Mouse (Mus musculus): ENCODE measurements around the gene Ptn. TPM values are rescaled to one million over a fixed set of nuclear protein-coding genes. Genes with fewer than 3 reads are reported as not detected.

Ptn gene
- total and polyA plus RNA-seq, 3 experiments, result not detected

DNA sequence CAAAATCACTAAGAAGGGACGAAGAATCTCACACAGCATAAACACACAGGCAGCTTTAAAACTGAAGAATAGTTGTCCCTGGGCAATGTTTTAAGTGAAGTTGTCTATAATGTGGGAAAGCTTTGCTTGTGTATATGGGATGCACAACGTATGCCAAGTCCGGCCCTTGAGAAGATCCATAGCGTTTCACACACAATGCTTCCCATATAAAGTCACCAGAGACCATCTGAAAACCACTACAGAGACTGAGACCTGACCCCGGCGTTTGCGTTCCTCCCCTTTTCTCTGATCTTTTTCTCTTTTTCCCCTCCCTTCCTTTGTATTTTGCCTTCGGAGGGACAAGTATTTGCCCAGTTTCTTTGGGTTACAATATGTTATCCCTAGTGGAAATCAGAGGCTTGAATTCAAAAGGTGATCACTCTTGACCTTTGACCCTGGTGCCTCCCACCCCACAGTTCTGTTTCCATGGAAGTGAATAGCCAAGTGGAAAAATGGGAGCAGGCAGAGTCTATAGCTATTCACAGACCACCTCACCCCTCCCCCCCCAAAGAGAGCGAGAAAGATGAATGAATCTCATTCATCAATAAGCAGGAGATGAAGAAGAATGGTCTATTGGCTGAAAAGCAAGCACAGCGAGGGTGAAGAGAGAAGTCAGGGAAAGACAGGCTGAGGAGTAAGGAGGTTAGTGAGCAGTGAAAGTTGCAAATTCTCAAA lies 34.2 kb downstream of the Ptn start:
- Histone ChIP-seq H3K27me3 (replicated peaks) (no peaks in the 10 kb centered on the region), H3K4me2 (ENCODE audit: insufficient read depth, low read depth, poor library complexity, severe bottlenecking) (no peak overlapping the region), H3K36me3 (replicated peaks in 1 of 2; ENCODE audit: control insufficient read depth in 1 of 2, insufficient read depth in 1 of 2, low read length in 1 of 2) (no peaks in the 10 kb centered on the region), H3K4me1 (ENCODE audit: control insufficient read depth in 1 of 2, insufficient read depth in 2 of 2) (peaks cover 0 to 11% of the 10 kb centered on the region in 2 experiments; a peak in 2 of 4 replicates), H3K79me2 (replicated peaks; ENCODE audit: control insufficient read depth, extremely low read depth, insufficient read depth, poor library complexity, severe bottlenecking) (no peaks in the 10 kb centered on the region), H3K27ac (ENCODE audit: insufficient read depth, low read depth) (no peak overlapping the region), H3K9ac (ENCODE audit: insufficient read depth, low read depth) (no peak overlapping the region), H3K4me3 (replicated peaks in 1 of 3; ENCODE audit: low read depth in 2 of 3, low read length in 2 of 3, poor library complexity in 1 of 3) (no peak overlapping the region), H3K9me3 (replicated peaks; ENCODE audit: low read length) (no peaks in the 10 kb centered on the region)
- in situ Hi-C loops (cut with MboI; ENCODE audit: low pct_ligation_motif_present, low pct_unique_long_range_greater_than_20kb, low sequenced_read_pairs) (no loop called here), dilution Hi-C loops (cut with MboI; ENCODE audit: extremely low pct_ligation_motif_present, extremely low pct_unique_long_range_greater_than_20kb, low sequenced_read_pairs) (no loop called here)
- no peak for DNase-seq (ENCODE audit: extremely low read depth)
- TF ChIP-seq SMC3 (IDR thresholded peaks at IDR 0.05; ENCODE audit: low read depth, low read length) (no peak), NRF1 (IDR thresholded peaks at IDR 0.05; ENCODE audit: low read depth, low read length) (no peak), USF1 (IDR thresholded peaks at IDR 0.05; ENCODE audit: low read depth, low read length) (no peak), CHD2 (IDR thresholded peaks at IDR 0.05; ENCODE audit: low read length) (no peak), TCF12 (IDR thresholded peaks at IDR 0.05; ENCODE audit: low read depth, low read length) (no peak), RAD21 (IDR thresholded peaks at IDR 0.05; ENCODE audit: low read depth, low read length) (no peak), ZC3H11A (IDR thresholded peaks at IDR 0.05; ENCODE audit: low read depth, low read length) (no peak), MAZ (IDR thresholded peaks at IDR 0.05; ENCODE audit: low read depth, low read length) (no peak), MYC (IDR thresholded peaks at IDR 0.05; ENCODE audit: low read depth, low read length) (no peak), JUND (conservative IDR thresholded peaks at IDR 0.05; ENCODE audit: low read depth, low read length) (no peak), POLR2AphosphoS2 (IDR thresholded peaks at IDR 0.05; ENCODE audit: low read depth, low read length) (no peak), GABPA (IDR thresholded peaks at IDR 0.05; ENCODE audit: insufficient replicate concordance, low read depth, low read length) (no peak)

DNA sequence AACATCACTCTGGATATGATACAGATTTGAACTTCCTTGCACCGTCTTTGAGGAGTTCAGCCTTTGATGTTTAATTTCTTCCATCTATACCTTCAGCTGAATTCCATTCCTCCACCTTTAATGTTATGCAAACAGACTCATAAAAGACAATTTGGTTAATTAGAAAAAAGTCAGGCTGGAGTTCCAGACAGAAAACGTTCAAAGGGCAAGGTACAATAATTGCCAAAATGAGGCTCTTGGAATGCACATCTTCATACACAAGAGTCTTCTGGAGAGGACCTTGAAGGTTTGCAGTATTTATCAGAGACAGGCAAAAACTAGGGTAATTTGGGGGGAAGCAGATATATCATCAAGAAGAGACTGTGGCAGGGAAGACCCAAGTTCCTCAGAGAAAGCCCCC lies 37.5 kb downstream of the Ptn start:
- Histone ChIP-seq H3K9ac (ENCODE audit: insufficient read depth, low read depth) (no peak overlapping the region), H3K27me3 (replicated peaks) (no peaks in the 10 kb centered on the region), H3K4me2 (ENCODE audit: insufficient read depth, low read depth, poor library complexity, severe bottlenecking) (no peak overlapping the region), H3K36me3 (replicated peaks in 1 of 2; ENCODE audit: control insufficient read depth in 1 of 2, insufficient read depth in 1 of 2, low read length in 1 of 2) (no peaks in the 10 kb centered on the region), H3K27ac (ENCODE audit: insufficient read depth, low read depth) (no peak overlapping the region), H3K9me3 (replicated peaks; ENCODE audit: low read length) (no peaks in the 10 kb centered on the region), H3K4me1 (ENCODE audit: control insufficient read depth in 1 of 2, insufficient read depth in 2 of 2) (peaks cover 0 to 11% of the 10 kb centered on the region in 2 experiments; a peak in 2 of 4 replicates), H3K79me2 (replicated peaks; ENCODE audit: control insufficient read depth, extremely low read depth, insufficient read depth, poor library complexity, severe bottlenecking) (no peaks in the 10 kb centered on the region), H3K4me3 (replicated peaks in 1 of 3; ENCODE audit: low read depth in 2 of 3, low read length in 2 of 3, poor library complexity in 1 of 3) (no peak overlapping the region)
- TF ChIP-seq ZMIZ1 (IDR thresholded peaks at IDR 0.05; ENCODE audit: low read depth, low read length), result no peak
- no peak for TF ChIP-seq TBP (conservative IDR thresholded peaks at IDR 0.05; ENCODE audit: low read depth, low read length)
- no peak for TF ChIP-seq JUND (conservative IDR thresholded peaks at IDR 0.05; ENCODE audit: low read depth, low read length)
- TF ChIP-seq CTCF (conservative IDR thresholded peaks at IDR 0.05 in 1 of 2, IDR thresholded peaks at IDR 0.05 in 1 of 2; ENCODE audit: low read depth in 2 of 2, low read length in 2 of 2), result no peak
- TF ChIP-seq MEF2A (IDR thresholded peaks at IDR 0.05; ENCODE audit: borderline replicate concordance, low read depth, low read length), result no peak
- TF ChIP-seq GABPA (IDR thresholded peaks at IDR 0.05; ENCODE audit: insufficient replicate concordance, low read depth, low read length), result no peak
- no peak for TF ChIP-seq SIN3A (IDR thresholded peaks at IDR 0.05; ENCODE audit: low read length)
- no peak for TF ChIP-seq KAT2A (IDR thresholded peaks at IDR 0.05; ENCODE audit: insufficient replicate concordance, low read length)
- DNase-seq (ENCODE audit: extremely low read depth), result no peak
- dilution Hi-C loops (cut with MboI; ENCODE audit: extremely low pct_ligation_motif_present, extremely low pct_unique_long_range_greater_than_20kb, low sequenced_read_pairs) (no loop called here), in situ Hi-C loops (cut with MboI; ENCODE audit: low pct_ligation_motif_present, low pct_unique_long_range_greater_than_20kb, low sequenced_read_pairs) (no loop called here)
